Mouse (Mus musculus) kidney, postnatal 0 days (tissue): ENCODE measurements around the gene Wdr90. TPM values are rescaled to one million over a fixed set of nuclear protein-coding genes. Genes with fewer than 3 reads are reported as not detected.

ENCODE experiments used
- ATAC-seq: fragments of 200-750 bp; cut with Nextera tagmentation; replicated peaks from 2 replicates; pipeline ENCODE4 v1.8.0; 2017; ENCODE audit warnings: low read depth, moderate number of reproducible peaks, moderate TSS enrichment, moderate library complexity; ENCODE audit not compliant: low FRiP score
- DNase-seq: peaks from one replicate; pipeline ENCODE4 v3.0.0-alpha.2; 2016; ENCODE audit warnings: low spot score
- H3K27ac ChIP-seq: fragments of 300-500 bp; sonication (generic); 2 replicates; pipeline ENCODE4 v1.5.1; 2014; ENCODE audit warnings: mild to moderate bottlenecking
- H3K27me3 ChIP-seq: fragments of 300-500 bp; sonication (generic); 2 replicates; pipeline ENCODE4 v1.6.1; 2014; ENCODE audit warnings: low read length, mixed read lengths; ENCODE audit not compliant: insufficient read depth
- H3K36me3 ChIP-seq: fragments of 300-500 bp; sonication (generic); 2 replicates; pipeline ENCODE4 v1.6.1; 2014; ENCODE audit warnings: low read length, mixed read lengths; ENCODE audit not compliant: insufficient read depth
- H3K4me1 ChIP-seq: fragments of 300-500 bp; sonication (generic); replicated peaks from 2 replicates; pipeline ENCODE4 v1.6.1; 2014; ENCODE audit warnings: antibody characterized with exemption, low read length, mixed read lengths; ENCODE audit not compliant: insufficient read depth
- H3K4me2 ChIP-seq: fragments of 300-500 bp; sonication (generic); 2 replicates; pipeline ENCODE4 v1.6.1; 2014; ENCODE audit warnings: mild to moderate bottlenecking, low read length, moderate library complexity, mixed read lengths
- H3K4me3 ChIP-seq: fragments of 300-500 bp; sonication (generic); replicated peaks from 2 replicates; pipeline ENCODE4 v1.5.1; 2014; ENCODE audit warnings: low read depth, low read length
- H3K9ac ChIP-seq: fragments of 300-500 bp; sonication (generic); 2 replicates; pipeline ENCODE4 v1.6.1; 2014; ENCODE audit warnings: low read depth, low read length
- H3K9me3 ChIP-seq: fragments of 300-500 bp; sonication (generic); replicated peaks from 2 replicates; pipeline ENCODE4 v1.6.1; 2016; ENCODE audit warnings: low read length, inconsistent platforms, mixed read lengths
- CTCF ChIP-seq: IDR thresholded peaks from 2 replicates; pipeline ENCODE4 v1.5.1; 2016; ENCODE audit warnings: antibody characterized with exemption, low read depth, mild to moderate bottlenecking, moderate library complexity
- WGBS: fragments of 180-500 bp; shearing (Covaris S2); extraction: QIAGEN DNeasy Blood & Tissue Kit; methylation state at CpG from one replicate; pipeline ENCODE4 v1.1.7; 2014; 5-methylcytosine and 5-hydroxymethylcytosine counted together
- polyA plus RNA-seq: library from polyadenylated mRNA; unstranded; fragments of >200 nt; fragmentation: Nextera tagmentation; extraction: Ambion mirVana; gene quantifications from 2 replicates; pipeline ENCODE4 v1.2.1, GENCODE M21; 2015

Gene Wdr90
- polyA plus RNA-seq, 1 experiment from 2014 or later = 10.6 TPM

DNA sequence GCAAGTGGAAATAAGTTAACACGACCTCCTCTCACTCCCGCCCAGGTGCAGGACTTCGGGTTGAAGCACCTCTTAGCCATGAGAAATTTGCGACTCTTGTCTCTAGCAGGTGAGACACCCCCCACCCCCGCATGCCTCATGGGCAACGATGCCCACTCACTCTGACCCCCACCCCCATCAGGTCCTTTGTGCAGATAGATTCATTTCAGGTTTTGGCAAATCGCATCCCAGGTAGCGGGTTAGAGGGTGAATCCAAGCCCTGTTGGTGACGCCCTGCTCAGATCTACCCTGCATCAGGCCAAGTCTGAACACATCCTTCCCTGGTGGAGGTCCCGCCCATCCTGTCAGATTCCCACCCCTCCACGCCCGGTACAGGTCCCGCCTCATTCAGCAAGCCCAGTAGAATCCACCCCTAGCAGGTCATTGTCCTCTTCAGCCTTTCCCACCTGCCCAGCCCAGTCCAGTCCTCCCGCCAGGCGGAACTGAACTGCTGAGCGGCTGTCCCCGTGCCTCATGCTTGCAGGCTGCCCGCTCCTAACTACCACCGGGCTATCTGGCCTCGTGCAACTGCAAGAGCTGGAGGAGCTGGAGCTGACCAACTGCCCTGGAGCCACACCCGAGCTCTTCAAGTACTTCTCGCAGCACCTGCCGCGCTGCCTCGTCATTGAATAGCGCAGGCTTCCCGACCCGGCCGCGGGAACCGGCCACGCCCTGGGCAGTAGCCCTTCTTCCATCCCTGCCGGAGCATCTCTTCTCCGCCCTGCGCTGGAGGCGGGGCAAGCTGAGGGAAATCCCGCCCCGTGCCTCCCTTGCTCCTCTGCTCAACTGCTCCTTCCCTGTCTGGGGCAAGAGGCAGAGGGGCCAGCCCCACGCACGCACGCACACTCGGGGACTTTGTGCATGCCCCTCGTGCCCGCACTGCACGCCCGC lies 42.2 kb downstream of the Wdr90 start:
- no peak for DNase-seq
- Histone ChIP-seq H3K27ac (no peak overlapping the region), H3K4me3 (no peak overlapping the region; the same call in 1 of the 2 replicates), H3K4me1 (peaks cover 4% of the 10 kb centered on the region), H3K4me2 (peak overlapping the region; percentile 30), H3K9me3 (no peaks in the 10 kb centered on the region), H3K36me3 (no peaks in the 10 kb centered on the region), H3K27me3 (peaks cover 15% of the 10 kb centered on the region), H3K9ac (no peak overlapping the region)
- peak; percentile 30; the same call in 1 of the 2 replicates for ATAC-seq
- WGBS = 8% methylated on average over 46 of the region's 46 CpGs
- no peak for TF ChIP-seq CTCF

DNA sequence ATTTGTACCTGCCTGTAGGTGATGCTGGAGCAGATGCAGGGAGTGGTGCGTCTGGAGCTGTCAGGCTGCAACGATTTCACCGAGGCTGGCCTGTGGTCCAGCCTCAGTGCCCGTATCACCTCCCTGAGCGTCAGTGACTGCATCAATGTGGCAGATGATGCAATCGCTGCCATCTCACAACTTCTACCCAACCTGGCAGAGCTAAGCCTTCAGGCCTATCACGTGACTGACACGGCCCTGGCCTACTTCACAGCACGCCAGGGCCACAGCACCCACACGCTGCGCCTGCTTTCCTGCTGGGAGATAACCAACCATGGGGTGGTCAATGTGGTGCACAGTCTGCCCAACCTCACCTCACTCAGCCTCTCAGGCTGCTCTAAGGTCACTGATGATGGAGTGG lies 43.6 kb downstream of the Wdr90 start:
- H3K9ac ChIP-seq = no peak overlapping the region
- peaks cover 15% of the 10 kb centered on the region for H3K27me3 ChIP-seq
- no peaks in the 10 kb centered on the region; the same call in 1 of the 2 replicates for H3K4me1 ChIP-seq
- TF ChIP-seq CTCF = no peak
- no peaks in the 10 kb centered on the region for H3K9me3 ChIP-seq
- ATAC-seq (no peak), DNase-seq (no peak)
- H3K4me3 ChIP-seq = no peak overlapping the region
- no peak overlapping the region for H3K4me2 ChIP-seq
- WGBS = 87% methylated on average over 11 of the region's 11 CpGs
- no peaks in the 10 kb centered on the region for H3K36me3 ChIP-seq
- H3K27ac ChIP-seq = no peak overlapping the region

DNA sequence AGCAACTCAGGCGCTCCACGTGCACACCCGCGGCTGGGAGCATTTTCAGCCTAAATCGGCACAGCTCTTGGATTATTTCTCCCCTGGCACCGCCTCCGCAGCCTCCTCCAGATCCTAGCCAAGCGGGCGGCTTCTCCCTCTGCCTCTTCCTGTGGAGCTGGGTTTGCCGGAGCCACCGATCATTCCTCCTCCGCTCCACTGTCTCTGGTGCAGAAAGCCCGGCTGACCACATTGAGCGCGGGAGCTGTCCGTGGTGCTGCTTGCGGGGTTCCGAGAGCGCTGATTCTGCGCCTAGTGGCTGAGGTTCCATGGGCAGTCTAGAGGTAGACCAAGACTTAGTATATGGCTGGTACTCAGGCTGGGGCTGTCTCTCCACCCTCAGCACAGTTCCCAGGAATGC lies 47.8 kb downstream of the Wdr90 start:
- H3K36me3 ChIP-seq = no peaks in the 10 kb centered on the region
- H3K4me3 ChIP-seq = no peak overlapping the region
- no peak overlapping the region for H3K27ac ChIP-seq
- H3K9ac ChIP-seq = no peak overlapping the region
- H3K9me3 ChIP-seq = no peaks in the 10 kb centered on the region
- 0% methylated on average over 20 of the region's 20 CpGs for WGBS
- no peaks in the 10 kb centered on the region; the same call in 1 of the 2 replicates for H3K4me1 ChIP-seq
- DNase-seq (peak; percentile 96), ATAC-seq (peak; percentile 50; the same call in 1 of the 2 replicates)
- peak; percentile 70 for TF ChIP-seq CTCF
- H3K4me2 ChIP-seq = no peak overlapping the region
- peaks cover 11% of the 10 kb centered on the region; the same call in 1 of the 2 replicates for H3K27me3 ChIP-seq

DNA sequence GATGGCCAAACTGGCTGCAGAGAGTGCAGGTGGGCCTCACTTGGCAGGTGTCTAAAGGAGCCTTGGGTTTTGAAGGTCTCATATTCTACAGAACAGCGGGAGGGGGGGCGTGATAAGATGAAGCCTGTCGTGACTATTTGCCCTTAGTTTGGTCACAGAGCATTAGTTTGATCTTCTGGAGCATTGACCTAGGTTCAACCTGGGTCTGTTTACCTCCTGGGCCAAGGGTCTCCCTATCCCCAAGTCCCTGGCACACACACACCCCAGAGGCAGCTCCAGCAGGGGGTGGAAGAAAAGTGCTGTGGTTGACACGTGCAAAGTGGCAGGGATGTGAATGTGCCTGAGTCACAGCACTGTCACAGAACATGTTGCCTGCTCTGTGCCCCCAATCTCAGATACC lies 50.4 kb downstream of the Wdr90 start:
- Histone ChIP-seq H3K9ac (no peak overlapping the region), H3K27ac (no peak overlapping the region), H3K4me2 (no peak overlapping the region), H3K4me3 (no peak overlapping the region), H3K9me3 (no peaks in the 10 kb centered on the region), H3K4me1 (no peaks in the 10 kb centered on the region; the same call in 1 of the 2 replicates), H3K36me3 (no peaks in the 10 kb centered on the region), H3K27me3 (peaks cover 11% of the 10 kb centered on the region; the same call in 1 of the 2 replicates)
- TF ChIP-seq CTCF = no peak
- WGBS = 72% methylated on average over 4 of the region's 4 CpGs
- ATAC-seq (no peak), DNase-seq (no peak)

DNA sequence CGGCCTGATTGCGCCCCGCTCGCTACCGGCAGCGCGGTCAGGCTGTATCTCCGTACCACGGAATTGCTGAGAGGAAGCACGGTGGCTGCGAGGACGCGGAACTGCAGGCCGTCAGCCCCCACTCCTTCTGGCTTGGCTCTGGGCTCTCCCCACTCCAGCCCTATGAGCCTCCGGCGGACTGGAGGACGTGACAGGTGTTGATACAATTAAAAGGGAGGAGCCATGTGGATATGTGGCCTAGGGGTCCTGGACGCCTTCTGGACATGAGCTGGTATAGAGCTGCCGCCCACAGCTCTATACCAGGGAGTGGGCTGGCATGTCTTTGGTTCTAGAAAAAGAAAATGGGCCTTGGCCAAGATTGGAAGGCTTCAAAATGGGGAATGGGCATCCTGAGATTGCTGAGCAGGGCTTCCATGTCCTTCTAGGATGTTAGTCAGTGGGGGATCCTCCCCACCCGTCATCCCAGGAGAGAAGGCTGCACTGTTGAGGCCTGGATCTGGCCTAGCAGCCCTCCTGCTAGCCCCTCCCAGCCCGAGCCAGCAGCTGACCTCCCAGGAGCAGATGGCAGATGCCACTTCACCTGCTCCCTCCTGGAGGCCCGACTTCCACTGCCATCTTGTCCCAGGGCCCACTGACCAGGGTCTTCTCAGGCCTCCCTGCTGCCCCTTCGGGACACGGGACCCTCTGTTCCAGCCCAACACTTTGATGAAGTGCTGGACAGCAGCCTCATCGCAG lies 51.5 kb downstream of the Wdr90 start:
- no peaks in the 10 kb centered on the region; the same call in 1 of the 2 replicates for H3K4me1 ChIP-seq
- peak overlapping the region; percentile 60 for H3K4me3 ChIP-seq
- peaks cover 11% of the 10 kb centered on the region; the same call in 1 of the 2 replicates for H3K27me3 ChIP-seq
- TF ChIP-seq CTCF = no peak
- ATAC-seq (no peak), DNase-seq (no peak)
- H3K9ac ChIP-seq = peak overlapping the region; percentile 51
- 9% methylated on average over 25 of the region's 25 CpGs for WGBS
- H3K36me3 ChIP-seq = no peaks in the 10 kb centered on the region
- H3K4me2 ChIP-seq = peak overlapping the region; percentile 94
- H3K27ac ChIP-seq = no peak overlapping the region
- H3K9me3 ChIP-seq = no peaks in the 10 kb centered on the region
